Mouse (Mus musculus): Measurements from ENCODE around the gene Stx5a. TPM values are rescaled to one million over a fixed set of nuclear protein-coding genes. Genes with fewer than 3 reads are reported as not detected.
"Not testable (repeated sequence)": the region's sequence is repeated elsewhere in the genome, so short reads cannot be mapped to it uniquely, and the experiment has no call there.

Stx5a gene
- polyA plus RNA-seq, 1 experiment, result 65.9 TPM

- no peak overlapping the region for H3K4me3 ChIP-seq (ENCODE audit: low read depth, low read length)
- WGBS, result under 1% methylated on average over 2 of the region's 2 CpGs
- H3K36me3 ChIP-seq (ENCODE audit: control insufficient read depth, insufficient read depth, low read length), result peaks cover 22% of the 10 kb centered on the region
- TF ChIP-seq CTCF (IDR thresholded peaks at IDR 0.05; ENCODE audit: extremely low read depth, insufficient read length, insufficient replicate concordance, low read depth, low read length) (no peak), POLR2A (IDR thresholded peaks at IDR 0.05; ENCODE audit: low read depth, low read length) (no peak)
- H3K4me1 ChIP-seq (ENCODE audit: control insufficient read depth, insufficient read depth, insufficient read length, low read length), result no peaks in the 10 kb centered on the region; the same call in 1 of the 2 replicates
- no peaks in the 10 kb centered on the region for H3K27me3 ChIP-seq (ENCODE audit: control insufficient read depth, insufficient read depth, low read length)
- H3K27ac ChIP-seq (ENCODE audit: insufficient read depth, low read depth, low read length), result no peak overlapping the region
Observed at GRCm38 (mm10) chr19:8724392-8724791, 16.8 kb upstream of the Stx5a start.

GRCm38 (mm10) chr19:8725081-8725613 is 16.1 kb upstream of the Stx5a start:
- WGBS, result 35% methylated on average over 4 of the region's 4 CpGs

GRCm38 (mm10) chr19:8726609-8727390 is 14.4 kb upstream of the Stx5a start:
- Histone ChIP-seq H3K27me3 (ENCODE audit: control insufficient read depth, insufficient read depth, low read length) (no peaks in the 10 kb centered on the region), H3K4me1 (ENCODE audit: control insufficient read depth, insufficient read depth, insufficient read length, low read length) (no peaks in the 10 kb centered on the region; the same call in 1 of the 2 replicates), H3K4me3 (ENCODE audit: low read depth, low read length) (no peak overlapping the region), H3K27ac (ENCODE audit: insufficient read depth, low read depth, low read length) (no peak overlapping the region), H3K36me3 (ENCODE audit: control insufficient read depth, insufficient read depth, low read length) (peaks cover 22% of the 10 kb centered on the region)
- no peak for TF ChIP-seq CTCF (IDR thresholded peaks at IDR 0.05; ENCODE audit: extremely low read depth, insufficient read length, insufficient replicate concordance, low read depth, low read length)
- TF ChIP-seq POLR2A (IDR thresholded peaks at IDR 0.05; ENCODE audit: low read depth, low read length), result no peak
- WGBS, result 44% methylated on average over 3 of the region's 3 CpGs

More at GRCm38 (mm10) chr19:8725081-8725613, 16.1 kb upstream of the Stx5a start:
- Histone ChIP-seq H3K4me1 (ENCODE audit: control insufficient read depth, insufficient read depth, insufficient read length, low read length) (no peaks in the 10 kb centered on the region; the same call in 1 of the 2 replicates), H3K4me3 (ENCODE audit: low read depth, low read length) (no peak overlapping the region), H3K27me3 (ENCODE audit: control insufficient read depth, insufficient read depth, low read length) (no peaks in the 10 kb centered on the region), H3K27ac (ENCODE audit: insufficient read depth, low read depth, low read length) (no peak overlapping the region), H3K36me3 (ENCODE audit: control insufficient read depth, insufficient read depth, low read length) (peaks cover 22% of the 10 kb centered on the region)
- TF ChIP-seq POLR2A (IDR thresholded peaks at IDR 0.05; ENCODE audit: low read depth, low read length) (no peak), CTCF (IDR thresholded peaks at IDR 0.05; ENCODE audit: extremely low read depth, insufficient read length, insufficient replicate concordance, low read depth, low read length) (no peak)

GRCm38 (mm10) chr19:8727495-8728114 is 13.6 kb upstream of the Stx5a start:
- Histone ChIP-seq H3K4me1 (ENCODE audit: control insufficient read depth, insufficient read depth, insufficient read length, low read length) (no peaks in the 10 kb centered on the region; the same call in 1 of the 2 replicates), H3K27me3 (ENCODE audit: control insufficient read depth, insufficient read depth, low read length) (no peaks in the 10 kb centered on the region), H3K4me3 (ENCODE audit: low read depth, low read length) (no peak overlapping the region), H3K36me3 (ENCODE audit: control insufficient read depth, insufficient read depth, low read length) (peaks cover 22% of the 10 kb centered on the region), H3K27ac (ENCODE audit: insufficient read depth, low read depth, low read length) (no peak overlapping the region)
- TF ChIP-seq CTCF (IDR thresholded peaks at IDR 0.05; ENCODE audit: extremely low read depth, insufficient read length, insufficient replicate concordance, low read depth, low read length) (no peak), POLR2A (IDR thresholded peaks at IDR 0.05; ENCODE audit: low read depth, low read length) (no peak)
- 23% methylated on average over 5 of the region's 5 CpGs for WGBS

GRCm38 (mm10) chr19:8728335-8729099 is 12.7 kb upstream of the Stx5a start:
- H3K36me3 ChIP-seq (ENCODE audit: control insufficient read depth, insufficient read depth, low read length), result peaks cover 22% of the 10 kb centered on the region
- H3K4me3 ChIP-seq (ENCODE audit: low read depth, low read length); H3K27ac ChIP-seq (ENCODE audit: insufficient read depth, low read depth, low read length); H3K4me1 ChIP-seq (ENCODE audit: control insufficient read depth, insufficient read depth, insufficient read length, low read length); H3K27me3 ChIP-seq (ENCODE audit: control insufficient read depth, insufficient read depth, low read length): not testable (repeated sequence)
- 42% methylated on average over 3 of the region's 3 CpGs for WGBS

GRCm38 (mm10) chr19:8734334-8734733 is 6.9 kb upstream of the Stx5a start:
- Histone ChIP-seq H3K4me1 (ENCODE audit: control insufficient read depth, insufficient read depth, insufficient read length, low read length) (no peaks in the 10 kb centered on the region), H3K36me3 (ENCODE audit: control insufficient read depth, insufficient read depth, low read length) (peaks cover 5% of the 10 kb centered on the region), H3K27me3 (ENCODE audit: control insufficient read depth, insufficient read depth, low read length) (no peaks in the 10 kb centered on the region), H3K27ac (ENCODE audit: insufficient read depth, low read depth, low read length) (no peak overlapping the region), H3K4me3 (ENCODE audit: low read depth, low read length) (no peak overlapping the region)
- TF ChIP-seq CTCF (IDR thresholded peaks at IDR 0.05; ENCODE audit: extremely low read depth, insufficient read length, insufficient replicate concordance, low read depth, low read length) (no peak), POLR2A (IDR thresholded peaks at IDR 0.05; ENCODE audit: low read depth, low read length) (no peak)
- WGBS, result 56% methylated on average over 3 of the region's 3 CpGs

Measured in small intestine, adult 2 months (tissue).